24 mouse cellular contexts compared by ENCODE assay signal in the genomic region with DNA sequence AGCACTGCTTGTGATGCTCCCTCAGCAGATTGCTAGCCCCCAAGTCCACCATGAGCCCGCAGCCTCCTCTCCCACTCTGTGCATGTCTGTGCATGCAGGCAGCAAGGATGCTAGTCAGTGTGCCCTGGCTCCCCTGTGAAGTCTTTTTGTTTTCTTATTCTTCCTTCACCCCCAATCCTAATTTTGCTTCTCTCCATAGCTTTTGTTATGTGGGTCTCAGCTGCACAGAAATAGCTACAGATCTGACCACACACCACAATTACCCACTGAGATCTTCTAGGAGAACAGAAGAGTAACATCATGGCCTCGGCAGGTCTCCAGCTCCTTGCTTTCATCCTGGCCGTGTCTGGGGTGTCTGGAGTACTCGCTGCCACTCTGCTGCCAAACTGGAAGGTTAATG. TPM values are rescaled to one million over a fixed set of nuclear protein-coding genes. Genes with fewer than 3 reads are reported as not detected.
DNase-seq lines count a peak whose midpoint lies in the region; ATAC-seq and TF ChIP-seq lines count a peak whose summit lies in the region.
"Had no signal": no experiment of that assay in that cellular context is flagged by ENCODE, and none has a peak within 500 bp of the region (broad histone marks: within the 10 kb centered on the region; RNA-seq: fewer than 3 reads in every experiment).

Gene Cldn20 (plus strand): TSS at position 301 of the 400 bp plus-strand sequence.

- no peak for TF ChIP-seq POLR2A in embryonic fibroblast, embryonic 13.5 days (IDR thresholded peaks at IDR 0.05; ENCODE audit: low read depth, low read length)
- TF ChIP-seq POLR2A in olfactory bulb, adult 2 months (IDR thresholded peaks at IDR 0.05; ENCODE audit: insufficient read depth, low read depth, low read length) = no peak

- peak within 1 kb of the TSS; percentile 43 for H3K27ac ChIP-seq in limb, embryonic 15.5 days
- no peak within 1 kb of the TSS for H3K27ac ChIP-seq in limb, embryonic 10.5 days
- H3K27ac ChIP-seq in ES-E14 (ENCODE audit: insufficient read depth, low read depth, low read length, poor library complexity, severe bottlenecking) = no peak within 1 kb of the TSS
- peak within 1 kb of the TSS; percentile 63; the same call in 1 of the 2 replicates for H3K27ac ChIP-seq in embryonic fibroblast, embryonic 13.5 days (ENCODE audit: insufficient read depth, low read length)
- H3K27ac ChIP-seq in olfactory bulb, adult 2 months (ENCODE audit: insufficient read depth, low read depth, low read length) = peak within 1 kb of the TSS; percentile 98
- H3K27ac ChIP-seq in hindbrain, embryonic 14.5 days = no peak within 1 kb of the TSS

- no peak for TF ChIP-seq CTCF in embryonic fibroblast, embryonic 13.5 days (IDR thresholded peaks at IDR 0.05; ENCODE audit: borderline replicate concordance, insufficient read depth, low read length)
- TF ChIP-seq CTCF in olfactory bulb, adult 2 months (IDR thresholded peaks at IDR 0.05; ENCODE audit: insufficient read depth, low read depth, low read length) = no peak

- peaks cover 6% of the 10 kb centered on the region; the same call in 1 of the 2 replicates for H3K36me3 ChIP-seq in limb, embryonic 15.5 days
- H3K36me3 ChIP-seq in limb, embryonic 10.5 days = no peaks in the 10 kb centered on the region
- peaks cover 8% of the 10 kb centered on the region for H3K36me3 ChIP-seq in ES-E14 (ENCODE audit: control insufficient read depth, insufficient read depth, low read length, poor library complexity, severe bottlenecking)
- H3K36me3 ChIP-seq in hindbrain, embryonic 14.5 days (replicated peaks; ENCODE audit: control insufficient read depth, insufficient read depth) = no peaks in the 10 kb centered on the region

- H3K4me3 ChIP-seq in limb, embryonic 15.5 days = no peak within 1 kb of the TSS
- no peak within 1 kb of the TSS for H3K4me3 ChIP-seq in limb, embryonic 10.5 days
- no peak within 1 kb of the TSS for H3K4me3 ChIP-seq in ES-E14 (ENCODE audit: insufficient read depth in 1 of 2, low read depth in 1 of 2, low read length in 2 of 2, poor library complexity in 1 of 2, severe bottlenecking in 1 of 2)
- H3K4me3 ChIP-seq in embryonic fibroblast, embryonic 13.5 days (ENCODE audit: insufficient read depth, low read length) = no peak within 1 kb of the TSS
- no peak within 1 kb of the TSS for H3K4me3 ChIP-seq in olfactory bulb, adult 2 months (ENCODE audit: insufficient read depth, low read depth, low read length)
- no peak within 1 kb of the TSS for H3K4me3 ChIP-seq in hindbrain, embryonic 14.5 days (replicated peaks; ENCODE audit: low read length)

- no peaks in the 10 kb centered on the region for H3K9me3 ChIP-seq in limb, embryonic 15.5 days
- no peaks in the 10 kb centered on the region for H3K9me3 ChIP-seq in limb, embryonic 10.5 days (replicated peaks)
- no peaks in the 10 kb centered on the region for H3K9me3 ChIP-seq in ES-E14 (ENCODE audit: control insufficient read depth, insufficient read depth, low read depth, low read length)
- H3K9me3 ChIP-seq in hindbrain, embryonic 14.5 days (ENCODE audit: control insufficient read depth, low read length) = no peaks in the 10 kb centered on the region
- H3K9me3 ChIP-seq: G1E had no signal

- no peaks in the 10 kb centered on the region for H3K4me1 ChIP-seq in limb, embryonic 15.5 days
- no peaks in the 10 kb centered on the region for H3K4me1 ChIP-seq in limb, embryonic 10.5 days
- H3K4me1 ChIP-seq in ES-E14 (ENCODE audit: control insufficient read depth in 2 of 2, insufficient read depth in 2 of 2, low read length in 2 of 2, poor library complexity in 1 of 2) = peaks cover 0 to 2% of the 10 kb centered on the region in 2 experiments; a peak in 1 of 4 replicates
- H3K4me1 ChIP-seq in embryonic fibroblast, embryonic 13.5 days (ENCODE audit: control insufficient read depth, insufficient read depth, low read length) = peaks cover 3% of the 10 kb centered on the region
- H3K4me1 ChIP-seq in olfactory bulb, adult 2 months (ENCODE audit: control insufficient read depth, insufficient read depth, low read length) = peaks cover 16% of the 10 kb centered on the region
- no peaks in the 10 kb centered on the region for H3K4me1 ChIP-seq in hindbrain, embryonic 14.5 days (replicated peaks; ENCODE audit: control insufficient read depth, insufficient read depth, low read length)

- 82% methylated on average over 4 of the region's 4 CpGs for WGBS in limb, embryonic 15.5 days
- WGBS in limb, embryonic 10.5 days = 89% methylated on average over 4 of the region's 4 CpGs
- WGBS in olfactory bulb, adult 2 months = 49% methylated on average over 4 of the region's 4 CpGs
- 86% methylated on average over 4 of the region's 4 CpGs for WGBS in hindbrain, embryonic 14.5 days

- no peak for DNase-seq in limb, embryonic 10.5 days (ENCODE audit: low spot score)
- no peak for DNase-seq in ES-E14 (ENCODE audit: low read depth, low spot score)
- no peak for DNase-seq in hindbrain, embryonic 14.5 days (ENCODE audit: low spot score)
- DNase-seq in kidney, postnatal 36 days = no peak
- DNase-seq in spleen, adult 18-20 months = no peak
- DNase-seq: adrenal gland, adult 2 months; adrenal gland, adult 8-10 months; adrenal gland, postnatal 10 days; adrenal gland, postnatal 14 days; adrenal gland, postnatal 25 days; adrenal gland, postnatal 36 days; B cell, adult 2 months; cerebellum, adult 11 months; cerebellum, adult 11-12 months; cerebellum, adult 18-20 months had no signal

- H3K9ac ChIP-seq in limb, embryonic 15.5 days = no peak within 1 kb of the TSS
- peak within 1 kb of the TSS; percentile 38; the same call in 1 of the 2 replicates for H3K9ac ChIP-seq in ES-E14 (ENCODE audit: insufficient read depth, low read depth, low read length, poor library complexity, severe bottlenecking)
- H3K9ac ChIP-seq in hindbrain, embryonic 14.5 days = no peak within 1 kb of the TSS

- H3K27me3 ChIP-seq in limb, embryonic 15.5 days = no peaks in the 10 kb centered on the region
- H3K27me3 ChIP-seq in limb, embryonic 10.5 days (ENCODE audit: low read depth, poor library complexity, severe bottlenecking) = no peaks in the 10 kb centered on the region
- no peaks in the 10 kb centered on the region for H3K27me3 ChIP-seq in hindbrain, embryonic 14.5 days (ENCODE audit: control insufficient read depth, insufficient read depth, low read length)
- H3K27me3 ChIP-seq: CH12.LX, Patski had no signal

- H3K4me2 ChIP-seq in limb, embryonic 15.5 days = no peak within 1 kb of the TSS
- H3K4me2 ChIP-seq in hindbrain, embryonic 14.5 days (replicated peaks) = no peak within 1 kb of the TSS

- in situ Hi-C loops in ES-E14 (cut with MboI; ENCODE audit: low sequenced_read_pairs in 2 of 2, unreplicated experiment in 2 of 2) = no loop called here

- ATAC-seq in limb, embryonic 15.5 days (ENCODE audit: insufficient number of reproducible peaks, low FRiP score, low TSS enrichment, low read depth) = no peak
- no peak for ATAC-seq in hindbrain, embryonic 14.5 days (ENCODE audit: low FRiP score)
- ATAC-seq: activated CD4-positive, CD25-positive, alpha-beta regulatory T cell, adult 4 months; CD4-positive, CD25-positive, alpha-beta regulatory T cell, adult 4 months had no signal

TF ChIP-seq in ES-E14, 5 proteins besides CTCF, POLR2A, EP300 and RAD21:
- TF ChIP-seq HCFC1 (IDR thresholded peaks at IDR 0.05; ENCODE audit: borderline replicate concordance, insufficient read depth, low read length) (no peak), CHD2 (IDR thresholded peaks at IDR 0.05; ENCODE audit: low read depth, low read length) (no peak), ZNF384 (IDR thresholded peaks at IDR 0.05; ENCODE audit: low read depth, low read length) (no peak), ZC3H11A (IDR thresholded peaks at IDR 0.05; ENCODE audit: borderline replicate concordance, low read depth, low read length) (no peak)
TF ChIP-seq in ES-E14: peak in this region for 0.

RNA-seq across cellular contexts. Expression of gene Cldn20, which starts in this region (rescaled TPM):
- 0.29 and 0.32 TPM in 2 replicates for polyA plus RNA-seq in limb, embryonic 15.5 days (2015; fragmentation: Nextera tagmentation; extraction: Ambion mirVana)
- polyA plus RNA-seq in limb, embryonic 10.5 days (2016; fragmentation: Nextera tagmentation; extraction: Ambion mirVana) = 0.23 and 0.24 TPM in 2 replicates
- 0.58 and 0.95 TPM in 2 replicates for total RNA-seq in ES-E14 (2012; rRNA removed)
- 1.4 TPM in 1 of 2 replicates, not detected in the other for polyA plus RNA-seq in embryonic fibroblast, embryonic 13.5 days (2011; ENCODE audit: insufficient read length, low read depth, missing spikeins)
- polyA plus RNA-seq in olfactory bulb, adult 2 months (2012; ENCODE audit: insufficient read depth, insufficient read length, low replicate concordance, missing spikeins) = not detected in 2 replicates
- polyA plus RNA-seq in hindbrain, embryonic 14.5 days (2014; fragmentation: Nextera tagmentation; extraction: Ambion mirVana) = 0.54 TPM in 1 of 2 replicates, not detected in the other
- total RNA-seq: adrenal gland, adult 18-20 months; adrenal gland, postnatal 10 days; adrenal gland, postnatal 14 days; CH12.LX; G1E had no signal
- polyA plus RNA-seq: activated CD4-positive, CD25-positive, alpha-beta regulatory T cell, adult 4 months; adrenal gland, adult 2 months; CD4-positive, CD25-positive, alpha-beta regulatory T cell, adult 4 months; G1E had no signal

Comparison
In these comparisons a context has a peak if more than half of its experiments do, and no peak if none do; other contexts are left out.
1. H3K27ac ChIP-seq: peak in limb, embryonic 15.5 days (single experiment), embryonic fibroblast, embryonic 13.5 days (single experiment) and olfactory bulb, adult 2 months (single experiment); none in limb, embryonic 10.5 days (single experiment), ES-E14 (single experiment) and hindbrain, embryonic 14.5 days (single experiment).